Mouse (Mus musculus) myocyte (in vitro differentiated cells): ENCODE results near the gene Kif13a. TPM values are rescaled to one million over a fixed set of nuclear protein-coding genes. Genes with fewer than 3 reads are reported as not detected.

Source experiments
- H3K27me3 ChIP-seq: one replicate; pipeline ENCODE4 v1.6.1; 2011; ENCODE audit not compliant: control insufficient read depth, insufficient read depth, insufficient read length
- H3K36me3 ChIP-seq: one replicate; pipeline ENCODE4 v1.6.1; 2011; ENCODE audit not compliant: control insufficient read depth, insufficient read depth
- H3K4me2 ChIP-seq: one replicate; pipeline ENCODE4 v1.6.1; 2011; ENCODE audit warnings: low read depth, control low read depth
- H3K4me3 ChIP-seq: one replicate; pipeline ENCODE4 v1.5.1; 2011; ENCODE audit warnings: mild to moderate bottlenecking, control low read depth, moderate library complexity
- H3K79me2 ChIP-seq: one replicate; pipeline ENCODE4 v1.6.1; 2011; ENCODE audit not compliant: control insufficient read depth, insufficient read depth
- H3ac ChIP-seq: one replicate; pipeline ENCODE4 v1.6.1; 2011; ENCODE audit not compliant: control insufficient read depth, insufficient read length
- CEBPB ChIP-seq: IDR thresholded peaks from 2 replicates; pipeline ENCODE4 v1.6.1; 2011; ENCODE audit warnings: mild to moderate bottlenecking, moderate library complexity; ENCODE audit not compliant: poor library complexity, insufficient read depth, severe bottlenecking
- E2F4 ChIP-seq: IDR thresholded peaks from one replicate; pipeline ENCODE4 v1.6.1; 2011; ENCODE audit warnings: mild to moderate bottlenecking, control low read depth, moderate library complexity; ENCODE audit not compliant: insufficient read depth
- MAX ChIP-seq: IDR thresholded peaks from one replicate; pipeline ENCODE4 v1.6.1; 2011; ENCODE audit warnings: low read depth, mild to moderate bottlenecking, control low read depth
- MYOD1 ChIP-seq, 3 experiments: IDR thresholded peaks; one replicate each; pipeline ENCODE4 v1.6.1; 2011; ENCODE audit warnings: control low read depth in 2 of 3, low read depth in 2 of 3, mild to moderate bottlenecking in 2 of 3, moderate library complexity in 1 of 3; ENCODE audit not compliant: insufficient read length in 2 of 3, control insufficient read depth in 1 of 3
- MYOG ChIP-seq, 3 experiments: IDR thresholded peaks; one replicate each; pipeline ENCODE4 v1.6.1; 2011; ENCODE audit warnings: control low read depth in 2 of 3, low read depth in 2 of 3, mild to moderate bottlenecking in 2 of 3; ENCODE audit not compliant: insufficient read length in 2 of 3, control insufficient read depth in 1 of 3, insufficient read depth in 1 of 3
- POLR2A ChIP-seq: IDR thresholded peaks from one replicate; pipeline ENCODE4 v1.6.1; 2011; ENCODE audit warnings: low read depth, mild to moderate bottlenecking, control low read depth, moderate library complexity; ENCODE audit not compliant: insufficient read length
- POLR2AphosphoS2 ChIP-seq: IDR thresholded peaks from one replicate; pipeline ENCODE4 v1.6.1; 2011; ENCODE audit warnings: low read depth, control low read depth; ENCODE audit not compliant: insufficient read length
- REST ChIP-seq: IDR thresholded peaks from one replicate; pipeline ENCODE4 v1.6.1; 2011; ENCODE audit warnings: mild to moderate bottlenecking, control low read depth, moderate library complexity; ENCODE audit not compliant: insufficient read depth, insufficient read length
- SRF ChIP-seq: IDR thresholded peaks from one replicate; pipeline ENCODE4 v1.6.1; 2011; ENCODE audit warnings: low read depth; ENCODE audit not compliant: control insufficient read depth, insufficient read length
- TCF12 ChIP-seq: IDR thresholded peaks from one replicate; pipeline ENCODE4 v1.6.1; 2011; ENCODE audit warnings: mild to moderate bottlenecking, control low read depth; ENCODE audit not compliant: poor library complexity, insufficient read depth, severe bottlenecking
- TCF3 ChIP-seq: IDR thresholded peaks from one replicate; pipeline ENCODE4 v1.6.1; 2011; ENCODE audit warnings: low read depth, control low read depth; ENCODE audit not compliant: insufficient read length
- USF1 ChIP-seq: IDR thresholded peaks from one replicate; pipeline ENCODE4 v1.6.1; 2011; ENCODE audit warnings: low read depth, mild to moderate bottlenecking, control low read depth, moderate library complexity
- polyA plus RNA-seq: library from polyadenylated mRNA; unstranded; fragments of >200 nt; fragmentation: generic; extraction: Trizol; gene quantifications from one replicate; pipeline ENCODE4 v1.2.1, GENCODE M21; 2012; ENCODE audit warnings: missing spikeins

The Kif13a gene
- polyA plus RNA-seq, 1 experiment, result 15.4 TPM

DNA sequence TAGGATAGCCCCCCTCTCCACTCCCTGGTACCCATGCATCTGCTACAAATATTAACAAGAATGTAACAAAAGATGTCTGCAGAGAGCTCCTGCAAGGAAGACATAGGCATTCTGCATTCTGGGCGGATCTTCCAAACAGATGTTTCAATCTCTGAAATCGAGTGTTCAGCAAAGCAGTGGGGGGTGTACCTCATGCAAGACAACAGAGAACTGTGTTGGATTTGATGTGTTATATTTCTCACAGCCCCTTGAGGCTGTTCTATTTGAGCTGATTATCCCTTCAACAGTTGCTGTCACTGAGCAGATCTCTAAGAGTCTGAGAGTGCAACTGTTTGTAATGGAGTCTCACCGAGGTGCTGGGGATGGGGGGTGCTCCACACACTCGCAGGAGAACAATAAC is 37.3 kb downstream of the Kif13a start:
- Histone ChIP-seq H3K4me3 (no peak overlapping the region), H3K36me3 (no peaks in the 10 kb centered on the region), H3K79me2 (no peaks in the 10 kb centered on the region), H3ac (no peak overlapping the region), H3K27me3 (no peaks in the 10 kb centered on the region), H3K4me2 (no peak overlapping the region)
- no peak for TF ChIP-seq TCF12
- TF ChIP-seq REST, result no peak
- TF ChIP-seq MYOD1 (IDR thresholded peaks at IDR 0.05; ENCODE audit: control insufficient read depth in 1 of 3, insufficient read length in 2 of 3, low read depth in 2 of 3), result no peak
- TF ChIP-seq SRF, result no peak
- TF ChIP-seq TCF3, result no peak
- TF ChIP-seq POLR2A, result no peak
- no peak for TF ChIP-seq E2F4
- TF ChIP-seq POLR2AphosphoS2, result no peak
- no peak for TF ChIP-seq CEBPB
- no peak for TF ChIP-seq USF1

DNA sequence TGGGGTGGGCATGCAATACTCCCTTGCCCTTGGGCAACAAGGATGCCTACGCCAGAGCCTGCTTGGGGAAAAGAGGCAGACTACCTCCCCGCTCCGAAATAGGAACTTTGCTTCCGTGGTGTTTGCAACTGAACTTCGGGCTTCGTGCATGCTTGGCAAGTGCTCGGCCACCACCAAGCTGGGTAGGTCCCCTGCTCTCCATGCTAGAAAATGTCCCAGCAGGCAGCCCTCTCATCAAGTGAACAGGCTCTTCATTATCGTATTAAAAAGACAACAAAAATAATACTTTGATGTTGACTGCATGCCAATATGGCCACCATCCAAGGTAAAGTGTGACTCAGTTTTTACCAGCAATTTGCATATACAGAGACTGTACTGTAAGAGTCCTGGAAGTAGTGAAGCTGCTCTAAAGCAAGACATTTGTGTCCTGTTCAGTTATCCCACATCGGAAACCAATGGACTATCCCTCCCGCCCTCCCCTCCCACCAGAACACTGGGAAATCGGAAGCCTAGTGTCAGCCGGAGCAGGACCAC is 41.5 kb downstream of the Kif13a start:
- no peak for TF ChIP-seq POLR2AphosphoS2
- TF ChIP-seq SRF, result no peak
- TF ChIP-seq TCF12, result no peak
- Histone ChIP-seq H3K27me3 (no peaks in the 10 kb centered on the region), H3ac (no peak overlapping the region), H3K4me2 (no peak overlapping the region), H3K79me2 (no peaks in the 10 kb centered on the region), H3K36me3 (no peaks in the 10 kb centered on the region), H3K4me3 (no peak overlapping the region)

DNA sequence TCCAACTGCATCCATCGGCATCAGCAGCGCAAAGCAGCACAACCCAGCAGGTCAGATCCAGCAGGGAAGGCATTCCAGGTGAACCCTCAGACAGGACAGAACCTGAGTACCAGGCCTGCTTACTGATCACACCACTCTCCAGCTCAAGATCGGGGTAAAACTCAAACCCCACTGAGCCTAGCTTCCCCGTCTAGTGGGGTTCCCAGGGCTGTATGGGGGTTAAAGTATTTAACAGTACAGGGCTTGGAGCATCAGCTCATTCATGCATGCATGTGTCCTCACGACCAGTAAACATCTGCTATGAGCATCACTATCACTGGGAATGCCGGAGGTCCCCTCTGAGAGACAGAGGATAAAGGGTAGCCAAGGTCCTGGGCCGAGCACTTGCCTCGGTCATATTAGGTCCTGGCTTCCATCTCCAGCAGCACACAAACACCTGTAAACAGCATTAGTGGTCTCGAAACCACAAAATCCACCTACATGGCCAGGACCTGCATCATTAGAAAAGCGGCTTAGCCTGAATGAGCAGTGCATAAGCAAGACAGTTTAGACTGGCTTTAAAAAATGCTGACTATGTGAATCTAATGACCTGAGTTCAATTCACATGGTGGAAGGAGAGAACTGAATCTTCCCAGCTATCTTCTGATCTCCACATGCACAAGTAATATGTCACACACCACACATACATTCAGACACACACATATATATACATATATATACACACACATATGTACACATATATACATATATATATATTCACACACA is 43.0 kb downstream of the Kif13a start:
- no peak for TF ChIP-seq POLR2A
- TF ChIP-seq SRF, result no peak
- TF ChIP-seq E2F4, result no peak
- TF ChIP-seq MYOD1 (IDR thresholded peaks at IDR 0.05; ENCODE audit: control insufficient read depth in 1 of 3, insufficient read length in 2 of 3, low read depth in 2 of 3), result no peak
- no peaks in the 10 kb centered on the region for H3K36me3 ChIP-seq

DNA sequence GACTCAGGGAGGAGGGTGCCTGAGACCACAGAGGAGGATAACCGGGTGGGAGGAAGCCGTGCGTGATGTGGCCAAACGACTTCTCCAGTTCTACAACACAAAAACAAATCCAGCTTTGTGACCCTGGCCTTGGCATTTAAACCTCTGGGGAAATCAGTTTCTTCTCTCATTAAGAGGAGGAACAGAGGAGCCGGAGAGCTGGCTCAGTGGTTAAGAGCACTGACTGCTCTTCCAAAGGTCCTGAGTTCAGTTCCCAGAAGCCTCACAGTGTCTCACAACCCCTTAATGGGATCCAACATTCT is 44.0 kb downstream of the Kif13a start:
- Histone ChIP-seq H3K79me2 (no peaks in the 10 kb centered on the region), H3K4me3 (no peak overlapping the region), H3K4me2 (no peak overlapping the region), H3ac (no peak overlapping the region), H3K27me3 (no peaks in the 10 kb centered on the region), H3K36me3 (no peaks in the 10 kb centered on the region)
- TF ChIP-seq TCF3, result no peak
- TF ChIP-seq MYOD1 (IDR thresholded peaks at IDR 0.05; ENCODE audit: control insufficient read depth in 1 of 3, insufficient read length in 2 of 3, low read depth in 2 of 3), result no peak
- no peak for TF ChIP-seq POLR2A
- TF ChIP-seq POLR2AphosphoS2, result no peak
- no peak for TF ChIP-seq E2F4
- TF ChIP-seq USF1, result no peak
- no peak for TF ChIP-seq CEBPB
- TF ChIP-seq SRF, result no peak
- TF ChIP-seq TCF12, result no peak
- no peak for TF ChIP-seq MAX
- TF ChIP-seq MYOG (IDR thresholded peaks at IDR 0.05; ENCODE audit: control insufficient read depth in 1 of 3, insufficient read depth in 1 of 3, insufficient read length in 2 of 3, low read depth in 2 of 3), result no peak

More for the DNA sequence above, 43.0 kb downstream of the Kif13a start:
- no peak overlapping the region for H3K4me3 ChIP-seq
- no peak overlapping the region for H3K4me2 ChIP-seq
- no peak overlapping the region for H3ac ChIP-seq
- no peaks in the 10 kb centered on the region for H3K27me3 ChIP-seq
- no peaks in the 10 kb centered on the region for H3K79me2 ChIP-seq

DNA sequence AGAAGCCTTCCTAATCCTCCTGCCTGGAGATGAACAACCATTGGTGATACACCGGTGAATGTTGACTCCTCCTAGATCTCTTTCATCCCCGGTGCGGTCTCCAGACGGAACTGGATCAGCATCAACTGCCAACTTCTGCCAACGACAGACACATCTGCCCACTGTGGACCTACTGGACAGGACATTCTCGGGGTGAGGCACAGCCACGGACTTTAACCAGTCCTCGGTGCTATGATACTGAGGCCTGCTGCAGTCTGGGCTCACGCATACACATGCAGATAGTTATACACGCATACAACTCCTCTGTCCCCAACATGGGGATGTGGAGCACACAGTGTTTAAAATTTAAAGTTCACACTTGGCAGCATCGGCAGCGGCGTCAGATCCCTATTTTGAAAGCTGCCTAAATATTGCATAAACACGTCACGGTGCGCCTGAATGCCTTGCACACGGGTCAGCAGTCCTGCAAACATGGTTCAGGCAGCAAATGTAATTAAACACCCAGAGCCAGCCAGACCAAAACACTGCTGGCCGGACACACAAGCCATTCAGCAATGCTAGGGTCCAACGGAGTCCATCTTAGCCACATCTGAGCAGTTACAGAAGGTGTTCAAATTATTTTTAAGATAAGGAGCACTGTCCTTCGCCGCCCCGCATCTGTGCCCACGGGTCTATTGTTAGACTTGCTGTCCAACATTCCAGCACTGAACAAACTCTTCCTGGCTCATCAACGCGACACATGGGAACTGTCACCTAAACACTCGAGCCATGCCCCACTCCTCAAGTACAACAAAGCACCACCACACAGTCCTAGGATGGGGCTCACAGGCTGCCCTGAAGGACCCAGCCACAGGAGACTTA is 44.5 kb downstream of the Kif13a start:
- Histone ChIP-seq H3K79me2 (no peaks in the 10 kb centered on the region), H3K4me3 (no peak overlapping the region), H3K4me2 (no peak overlapping the region), H3K36me3 (no peaks in the 10 kb centered on the region), H3K27me3 (no peaks in the 10 kb centered on the region), H3ac (no peak overlapping the region)
- TF ChIP-seq TCF3, result no peak
- no peak for TF ChIP-seq USF1
- TF ChIP-seq POLR2A, result no peak
- TF ChIP-seq MYOD1 (IDR thresholded peaks at IDR 0.05; ENCODE audit: control insufficient read depth in 1 of 3, insufficient read length in 2 of 3, low read depth in 2 of 3), result no peak
- TF ChIP-seq REST, result no peak
- no peak for TF ChIP-seq CEBPB
- TF ChIP-seq E2F4, result no peak
- no peak for TF ChIP-seq SRF
- TF ChIP-seq POLR2AphosphoS2, result no peak
- TF ChIP-seq MYOG (IDR thresholded peaks at IDR 0.05; ENCODE audit: control insufficient read depth in 1 of 3, insufficient read depth in 1 of 3, insufficient read length in 2 of 3, low read depth in 2 of 3), result no peak
- no peak for TF ChIP-seq MAX
- no peak for TF ChIP-seq TCF12
